Comparison of ENCODE assay signal across 9 mouse cellular contexts in genomic region chr15:82266356-82266755, GRCm38 (mm10). TPM values are rescaled to one million over a fixed set of nuclear protein-coding genes. Genes with fewer than 3 reads are reported as not detected.
DNase-seq lines count a peak whose midpoint lies in the region; ATAC-seq and TF ChIP-seq lines count a peak whose summit lies in the region.
"Had no signal": no experiment of that assay in that cellular context is flagged by ENCODE, and none has a peak within 500 bp of the region (broad histone marks: within the 10 kb centered on the region; RNA-seq: fewer than 3 reads in every experiment).

No protein-coding gene starts in this region.

- H3K9me3 ChIP-seq in liver, embryonic 12.5 days (replicated peaks), result no peaks in the 10 kb centered on the region
- H3K9me3 ChIP-seq in lung, postnatal 0 days (ENCODE audit: low read length), result no peaks in the 10 kb centered on the region

- H3K4me2 ChIP-seq in liver, embryonic 12.5 days, result no peak overlapping the region
- no peak overlapping the region for H3K4me2 ChIP-seq in lung, postnatal 0 days (replicated peaks; ENCODE audit: low read depth, low read length)

- H3K27me3 ChIP-seq in liver, embryonic 12.5 days (replicated peaks), result peaks cover 41% of the 10 kb centered on the region
- H3K27me3 ChIP-seq in kidney, adult 2 months (replicated peaks; ENCODE audit: control insufficient read depth, insufficient read depth, low read length), result no peaks in the 10 kb centered on the region
- no peaks in the 10 kb centered on the region for H3K27me3 ChIP-seq in lung, postnatal 0 days (replicated peaks; ENCODE audit: insufficient read depth, low read length)

- no peak overlapping the region for H3K27ac ChIP-seq in liver, embryonic 12.5 days
- H3K27ac ChIP-seq in kidney, adult 2 months (ENCODE audit: insufficient read depth, low read depth, low read length), result no peak overlapping the region
- H3K27ac ChIP-seq in lung, postnatal 0 days (ENCODE audit: low read length), result no peak overlapping the region

- no peak overlapping the region for H3K9ac ChIP-seq in liver, embryonic 12.5 days
- H3K9ac ChIP-seq in lung, postnatal 0 days (replicated peaks; ENCODE audit: low read depth), result no peak overlapping the region

- peaks cover 10% of the 10 kb centered on the region for H3K4me1 ChIP-seq in liver, embryonic 12.5 days
- H3K4me1 ChIP-seq in kidney, adult 2 months (ENCODE audit: control insufficient read depth, insufficient read depth, low read length), result no peaks in the 10 kb centered on the region
- no peaks in the 10 kb centered on the region for H3K4me1 ChIP-seq in lung, postnatal 0 days (ENCODE audit: insufficient read depth, low read depth, low read length)

- TF ChIP-seq EP300 in lung, postnatal 0 days (IDR thresholded peaks at IDR 0.05), result no peak

- no peak overlapping the region for H3K4me3 ChIP-seq in liver, embryonic 12.5 days
- H3K4me3 ChIP-seq in kidney, adult 2 months (ENCODE audit: insufficient read depth, low read depth, low read length), result no peak overlapping the region
- H3K4me3 ChIP-seq in lung, postnatal 0 days (ENCODE audit: low read depth, low read length), result no peak overlapping the region

- TF ChIP-seq CTCF in kidney, adult 2 months (conservative IDR thresholded peaks at IDR 0.05; ENCODE audit: insufficient read depth, insufficient read length, low read depth, low read length), result peak; percentile 87
- peak; percentile 93 for TF ChIP-seq CTCF in lung, postnatal 0 days (IDR thresholded peaks at IDR 0.05)

- ATAC-seq in liver, embryonic 12.5 days, result no peak
- no peak for ATAC-seq in lung, postnatal 0 days

- WGBS in liver, embryonic 12.5 days (ENCODE audit: insufficient replicate concordance), result 14% methylated on average over 6 of the region's 6 CpGs
- WGBS in kidney, adult 2 months, result 11% methylated on average over 6 of the region's 6 CpGs
- WGBS in lung, postnatal 0 days, result 9% methylated on average over 6 of the region's 6 CpGs

- peak; percentile 68 for DNase-seq in liver
- peak; percentile 36 for DNase-seq in adrenal gland, adult 2 months
- DNase-seq in embryo, embryonic 11 days, result peak; percentile 71
- DNase-seq in kidney, adult 2 months, result peak; percentile 60
- DNase-seq in lung, postnatal 0 days (ENCODE audit: low spot score), result peak; percentile 44
- peak; percentile 51 for DNase-seq in right cerebral cortex, postnatal 25 days
- no peak for DNase-seq in yolk sac, embryonic 10.5 days (ENCODE audit: low spot score)

- no peaks in the 10 kb centered on the region for H3K36me3 ChIP-seq in liver, embryonic 12.5 days
- H3K36me3 ChIP-seq in kidney, adult 2 months (ENCODE audit: control insufficient read depth, insufficient read depth, low read length), result no peaks in the 10 kb centered on the region
- H3K36me3 ChIP-seq in lung, postnatal 0 days (ENCODE audit: insufficient read depth, low read length), result no peaks in the 10 kb centered on the region

- no peak for TF ChIP-seq POLR2A in kidney, adult 2 months (IDR thresholded peaks at IDR 0.05; ENCODE audit: low read depth, low read length)

RNA-seq across cellular contexts. Expression of gene Sept3, which starts 8.3 kb away (rescaled TPM):
- polyA plus RNA-seq in liver, embryonic 12.5 days (2016; fragmentation: Nextera tagmentation; extraction: Ambion mirVana), result 0.81 and 1.4 TPM in 2 replicates
- 1 to 10 TPM; 2.9 to 4.7 TPM for total RNA-seq in adrenal gland, adult 2 months (2021)
- polyA plus RNA-seq in adrenal gland, adult 2 months (2012; rRNA removed), result 2.1 and 2.9 TPM in 2 replicates
- 0.47 and 0.90 TPM in 2 replicates for polyA plus RNA-seq in kidney, adult 2 months (2012; rRNA removed)
- 0.11 and 0.26 TPM in 2 replicates for polyA plus RNA-seq in lung, postnatal 0 days (2015; fragmentation: Nextera tagmentation; extraction: Ambion mirVana)

RNA-seq across cellular contexts. Expression of gene 1500009C09Rik, which starts 14.2 kb away (rescaled TPM):
- polyA plus RNA-seq in liver, embryonic 12.5 days (2016; fragmentation: Nextera tagmentation; extraction: Ambion mirVana), result not detected in 2 replicates
- total RNA-seq in adrenal gland, adult 2 months (2021), result under 1 TPM; 0.31 to 0.32 TPM
- polyA plus RNA-seq in adrenal gland, adult 2 months (2012; rRNA removed), result 0.23 and 0.26 TPM in 2 replicates
- polyA plus RNA-seq in kidney, adult 2 months (2012; rRNA removed), result 0.20 TPM in 1 of 2 replicates, not detected in the other
- not detected in 2 replicates for polyA plus RNA-seq in lung, postnatal 0 days (2015; fragmentation: Nextera tagmentation; extraction: Ambion mirVana)
- polyA plus RNA-seq: gonadal fat pad, adult 2 months had no signal

RNA-seq across cellular contexts. Expression of gene Cenpm, which starts 21.8 kb away (rescaled TPM):
- polyA plus RNA-seq in liver, embryonic 12.5 days (2016; fragmentation: Nextera tagmentation; extraction: Ambion mirVana), result 48.3 and 51.2 TPM in 2 replicates
- 1 to 10 TPM in 1 of 2 experiments, under 1 TPM in 1; 0.93 to 1.9 TPM for total RNA-seq in adrenal gland, adult 2 months (2021)
- polyA plus RNA-seq in adrenal gland, adult 2 months (2012; rRNA removed), result 11.0 and 11.1 TPM in 2 replicates
- polyA plus RNA-seq in kidney, adult 2 months (2012; rRNA removed), result 2.2 and 2.3 TPM in 2 replicates
- polyA plus RNA-seq in lung, postnatal 0 days (2015; fragmentation: Nextera tagmentation; extraction: Ambion mirVana), result 3.9 and 4.3 TPM in 2 replicates

RNA-seq across cellular contexts. Expression of gene Wbp2nl, which starts 32.4 kb away (rescaled TPM):
- 0.22 and 0.31 TPM in 2 replicates for polyA plus RNA-seq in liver, embryonic 12.5 days (2016; fragmentation: Nextera tagmentation; extraction: Ambion mirVana)
- total RNA-seq in adrenal gland, adult 2 months (2021), result not detected
- polyA plus RNA-seq in adrenal gland, adult 2 months (2012; rRNA removed), result not detected in 2 replicates
- 0.08 TPM in 1 of 2 replicates, not detected in the other for polyA plus RNA-seq in kidney, adult 2 months (2012; rRNA removed)
- polyA plus RNA-seq in lung, postnatal 0 days (2015; fragmentation: Nextera tagmentation; extraction: Ambion mirVana), result 0.19 TPM in 1 of 2 replicates, not detected in the other

RNA-seq across cellular contexts. Expression of gene Tnfrsf13c, which starts 42.2 kb away (rescaled TPM):
- 0.30 TPM in 2 replicates for polyA plus RNA-seq in liver, embryonic 12.5 days (2016; fragmentation: Nextera tagmentation; extraction: Ambion mirVana)
- not detected for total RNA-seq in adrenal gland, adult 2 months (2021)
- polyA plus RNA-seq in adrenal gland, adult 2 months (2012; rRNA removed), result 0.08 and 0.15 TPM in 2 replicates
- polyA plus RNA-seq in kidney, adult 2 months (2012; rRNA removed), result 0.24 and 3.5 TPM in 2 replicates
- polyA plus RNA-seq in lung, postnatal 0 days (2015; fragmentation: Nextera tagmentation; extraction: Ambion mirVana), result 0.07 and 0.49 TPM in 2 replicates
